Mouse (Mus musculus) heart, embryonic 16.5 days (tissue): ENCODE measurements around the gene Tgif2. TPM values are rescaled to one million over a fixed set of nuclear protein-coding genes. Genes with fewer than 3 reads are reported as not detected.
A peak's percentile ranks its signal among the peaks of the same experiment; 100 is the strongest.
"Not testable (repeated sequence)": the region's sequence is repeated elsewhere in the genome, so short reads cannot be mapped to it uniquely, and the experiment has no call there.

Experiments used
- ATAC-seq: fragments of 200-750 bp; cut with Nextera tagmentation; replicated peaks from 2 replicates; pipeline ENCODE4 v1.8.0; 2017; ENCODE audit warnings: moderate number of reproducible peaks; ENCODE audit not compliant: insufficient read depth, low FRiP score; ENCODE audit errors: extremely low read depth
- H3K27ac ChIP-seq: fragments of 300-500 bp; sonication (generic); 2 replicates; pipeline ENCODE4 v1.5.1; 2014; ENCODE audit warnings: mild to moderate bottlenecking, low read length, control low read depth, moderate library complexity
- H3K27me3 ChIP-seq: fragments of 300-500 bp; sonication (generic); 2 replicates; pipeline ENCODE4 v1.6.1; 2014; ENCODE audit warnings: low read length, mixed read lengths; ENCODE audit not compliant: control insufficient read depth, insufficient read depth
- H3K36me3 ChIP-seq: fragments of 300-500 bp; sonication (generic); 2 replicates; pipeline ENCODE4 v1.6.1; 2014; ENCODE audit not compliant: control insufficient read depth, insufficient read depth
- H3K4me1 ChIP-seq: fragments of 300-500 bp; sonication (generic); 2 replicates; pipeline ENCODE4 v1.6.1; 2014; ENCODE audit warnings: low read length, mixed read lengths; ENCODE audit not compliant: control insufficient read depth, insufficient read depth
- H3K4me2 ChIP-seq: fragments of 300-500 bp; sonication (generic); 2 replicates; pipeline ENCODE4 v1.6.1; 2014; ENCODE audit warnings: low read depth, mild to moderate bottlenecking, control low read depth, low read length
- H3K4me3 ChIP-seq: fragments of 300-500 bp; sonication (generic); 2 replicates; pipeline ENCODE4 v1.5.1; 2014; ENCODE audit warnings: mild to moderate bottlenecking, control low read depth, low read length
- H3K9ac ChIP-seq: fragments of 300-500 bp; sonication (generic); 2 replicates; pipeline ENCODE4 v1.6.1; 2014; ENCODE audit warnings: low read length, control low read depth
- H3K9me3 ChIP-seq: fragments of 300-500 bp; sonication (generic); replicated peaks from 2 replicates; pipeline ENCODE4 v1.6.1; 2016; ENCODE audit warnings: low read length; ENCODE audit not compliant: control insufficient read depth
- WGBS: fragments of 180-500 bp; shearing (Covaris S2); extraction: QIAGEN DNeasy Blood & Tissue Kit; methylation state at CpG from one replicate; pipeline ENCODE4 v1.1.7; 2014; 5-methylcytosine and 5-hydroxymethylcytosine counted together
- polyA plus RNA-seq: library from polyadenylated mRNA; unstranded; fragments of >200 nt; fragmentation: Nextera tagmentation; extraction: Ambion mirVana; gene quantifications from 2 replicates; pipeline ENCODE4 v1.2.1, GENCODE M21; 2015

Gene Tgif2
- polyA plus RNA-seq, 1 experiment from 2014 or later, result 28.9 TPM

DNA sequence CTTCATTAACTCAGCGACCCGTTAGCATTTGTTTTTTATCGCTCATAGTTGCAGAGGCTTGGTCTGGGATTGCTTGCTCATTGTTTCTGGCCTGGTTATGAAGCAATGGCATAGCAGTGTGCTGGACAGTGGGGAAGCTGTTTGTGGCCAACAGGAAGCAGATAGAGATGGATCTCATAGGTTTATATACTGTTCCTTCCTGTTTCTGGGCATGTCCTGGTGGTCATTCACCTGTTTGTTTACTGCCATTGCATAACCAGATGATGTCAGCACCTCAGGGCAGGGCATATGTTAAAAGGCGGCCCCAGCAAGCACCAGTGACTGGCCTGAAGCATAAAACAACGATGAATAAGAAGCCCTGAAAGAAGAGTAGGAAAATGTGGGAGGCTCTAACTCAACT, 10.7 kb downstream of the Tgif2 start:
- Histone ChIP-seq H3K9ac (no peak overlapping the region), H3K9me3 (no peaks in the 10 kb centered on the region), H3K4me1 (peaks cover 4% of the 10 kb centered on the region), H3K27me3 (no peaks in the 10 kb centered on the region), H3K4me2 (no peak overlapping the region), H3K36me3 (peaks cover 30% of the 10 kb centered on the region), H3K27ac (no peak overlapping the region), H3K4me3 (no peak overlapping the region)
- 78% methylated on average over 5 of the region's 5 CpGs for WGBS
- no peak for ATAC-seq

DNA sequence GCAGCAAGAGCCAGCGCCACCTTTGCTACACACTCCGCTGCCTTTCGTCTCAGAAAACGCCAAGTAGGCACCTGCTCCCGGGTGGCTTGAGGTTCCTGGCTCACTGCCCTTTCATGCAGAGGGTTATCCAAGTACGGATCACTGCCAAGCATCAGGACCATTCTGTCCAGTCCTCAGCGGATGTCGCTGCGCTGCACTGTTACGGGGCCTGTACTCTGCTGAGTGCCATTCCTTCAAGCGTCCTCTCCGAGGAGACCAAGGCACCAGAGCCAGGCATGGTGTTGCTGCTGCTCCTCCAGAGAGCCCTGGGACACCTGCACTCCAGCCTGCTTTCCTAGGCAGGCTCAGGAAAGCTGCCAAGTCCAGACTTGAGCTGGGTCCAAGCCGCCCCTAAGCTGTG, 13.8 kb downstream of the Tgif2 start:
- WGBS, result 77% methylated on average over 8 of the region's 13 CpGs
- H3K4me2 ChIP-seq, H3K27me3 ChIP-seq, H3K27ac ChIP-seq, H3K9me3 ChIP-seq, H3K4me3 ChIP-seq, ATAC-seq, H3K9ac ChIP-seq: not testable (repeated sequence)
- Histone ChIP-seq H3K36me3 (peaks cover 29% of the 10 kb centered on the region), H3K4me1 (peaks cover 22% of the 10 kb centered on the region)

GRCm38 (mm10) chr2:156853999-156854771, 14.4 kb downstream of the Tgif2 start:
- H3K9ac ChIP-seq, H3K4me2 ChIP-seq, H3K4me3 ChIP-seq, ATAC-seq, H3K27me3 ChIP-seq, H3K9me3 ChIP-seq, H3K27ac ChIP-seq: not testable (repeated sequence)
- Histone ChIP-seq H3K4me1 (peaks cover 22% of the 10 kb centered on the region), H3K36me3 (peaks cover 29% of the 10 kb centered on the region)
- 50% methylated on average over 13 of the region's 13 CpGs for WGBS

DNA sequence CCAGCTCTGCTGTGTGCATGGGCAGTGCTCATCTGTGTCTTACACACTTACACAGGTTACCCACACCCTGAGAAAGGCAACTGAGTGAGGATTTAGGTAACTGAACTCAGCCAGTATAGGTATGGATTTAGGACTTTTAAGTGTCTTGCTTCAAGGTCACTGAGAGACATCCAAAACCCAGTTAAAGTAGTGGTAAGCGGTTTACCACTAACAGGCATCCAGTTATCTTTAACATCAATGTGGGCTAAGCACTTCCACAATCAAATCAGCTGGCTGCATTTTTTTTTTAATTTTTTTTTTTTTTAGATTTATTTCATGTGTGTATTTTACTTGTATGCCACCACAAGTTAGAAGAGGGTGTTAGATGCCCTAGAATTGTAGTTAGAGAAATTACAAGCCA, 16.5 kb downstream of the Tgif2 start:
- H3K9ac ChIP-seq, result no peak overlapping the region
- no peaks in the 10 kb centered on the region for H3K27me3 ChIP-seq
- no peak overlapping the region for H3K27ac ChIP-seq
- 86% methylated on average over 1 of the region's 1 CpGs for WGBS
- H3K36me3 ChIP-seq, result peaks cover 14% of the 10 kb centered on the region
- H3K4me1 ChIP-seq, result peaks cover 22% of the 10 kb centered on the region
- no peak overlapping the region for H3K4me2 ChIP-seq
- H3K4me3 ChIP-seq, result no peak overlapping the region
- no peaks in the 10 kb centered on the region for H3K9me3 ChIP-seq
- no peak for ATAC-seq

DNA sequence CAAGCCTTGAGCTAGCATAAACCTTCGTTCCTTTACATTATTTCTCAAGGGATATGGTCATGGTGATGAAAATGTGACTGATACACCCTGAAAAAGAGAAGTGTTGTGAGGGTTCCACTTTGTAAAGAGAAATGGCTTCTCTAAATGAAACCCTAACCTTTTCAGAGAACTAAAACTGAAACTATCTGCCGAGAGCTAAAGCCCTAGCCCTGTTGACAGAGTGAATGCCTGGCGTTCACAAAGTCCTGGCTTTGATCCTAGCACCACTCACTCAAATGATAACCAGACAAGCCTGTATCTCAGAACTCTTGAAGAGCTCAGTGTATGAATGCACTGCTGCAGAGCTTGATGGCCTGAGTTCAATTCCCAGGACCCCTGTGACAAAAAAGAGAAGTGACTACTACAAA, 17.6 kb downstream of the Tgif2 start:
- peaks cover 29% of the 10 kb centered on the region for H3K4me1 ChIP-seq
- peak overlapping the region; percentile 47 for H3K9ac ChIP-seq
- ATAC-seq, result peak; percentile 61; the same call in 1 of the 2 replicates
- peaks cover 6% of the 10 kb centered on the region for H3K36me3 ChIP-seq
- 17% methylated on average over 3 of the region's 3 CpGs for WGBS
- H3K4me2 ChIP-seq, result peak overlapping the region; percentile 54
- peak overlapping the region; percentile 62 for H3K27ac ChIP-seq
- no peaks in the 10 kb centered on the region for H3K9me3 ChIP-seq
- H3K4me3 ChIP-seq, result peak overlapping the region; percentile 31
- H3K27me3 ChIP-seq, result no peaks in the 10 kb centered on the region

GRCm38 (mm10) chr2:156857835-156858234, 18.0 kb downstream of the Tgif2 start, which contains the start of gene 4930518I15Rik:
TSS of gene 4930518I15Rik (minus strand) at chr2:156857946.
- Histone ChIP-seq H3K27ac (peak within 1 kb of the TSS; percentile 62), H3K4me3 (peak within 1 kb of the TSS; percentile 31)

GRCm38 (mm10) chr2:156858671-156859070, 18.9 kb downstream of the Tgif2 start:
- Histone ChIP-seq H3K4me1 (peaks cover 29% of the 10 kb centered on the region), H3K9me3 (no peaks in the 10 kb centered on the region), H3K4me3 (no peak overlapping the region), H3K36me3 (peaks cover 6% of the 10 kb centered on the region; the same call in 1 of the 2 replicates), H3K4me2 (no peak overlapping the region), H3K9ac (no peak overlapping the region; the same call in 1 of the 2 replicates), H3K27me3 (no peaks in the 10 kb centered on the region), H3K27ac (no peak overlapping the region)
- 80% methylated on average over 7 of the region's 7 CpGs for WGBS
- ATAC-seq, result no peak

More at GRCm38 (mm10) chr2:156857835-156858234, 18.0 kb downstream of the Tgif2 start, which contains the start of gene 4930518I15Rik:
- peak within 1 kb of the TSS; percentile 54 for H3K4me2 ChIP-seq
- ATAC-seq, result no peak
- H3K36me3 ChIP-seq, result peaks cover 6% of the 10 kb centered on the region; the same call in 1 of the 2 replicates
- no peaks in the 10 kb centered on the region for H3K9me3 ChIP-seq
- H3K4me1 ChIP-seq, result peaks cover 29% of the 10 kb centered on the region
- H3K27me3 ChIP-seq, result no peaks in the 10 kb centered on the region
- WGBS, result 89% methylated on average over 2 of the region's 2 CpGs
- H3K9ac ChIP-seq, result peak within 1 kb of the TSS; percentile 47

DNA sequence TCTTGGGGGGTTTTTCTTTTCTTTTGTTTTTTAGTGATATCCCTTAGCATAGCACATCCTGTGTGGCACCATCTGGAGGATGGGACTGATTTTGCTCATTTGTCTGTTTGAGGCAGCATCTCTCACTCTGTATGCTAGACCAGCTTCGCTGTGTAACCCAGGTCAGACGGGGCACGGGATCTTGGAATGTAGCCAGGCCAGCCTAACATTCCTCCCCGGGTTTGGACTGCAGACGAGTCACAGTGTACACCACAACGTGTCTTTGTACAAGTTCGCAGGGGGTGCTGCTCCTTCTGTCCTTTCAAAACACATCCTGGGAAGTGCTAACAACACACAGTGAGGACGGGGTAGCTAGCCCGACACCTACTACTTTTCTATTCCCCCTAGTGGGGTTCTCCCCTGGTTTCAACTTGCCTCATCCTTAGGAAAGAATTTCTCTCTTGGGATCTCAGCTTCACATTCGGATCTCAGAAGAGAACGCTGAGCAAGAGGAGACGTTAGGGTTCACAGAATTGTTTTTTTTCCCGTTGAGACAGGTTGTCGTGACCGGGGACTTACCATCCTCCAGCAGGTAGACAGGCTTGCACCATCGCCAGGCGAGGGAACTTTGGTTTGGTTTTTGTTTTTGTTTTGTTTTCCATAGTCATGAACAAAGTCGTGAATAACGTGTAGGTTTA, 22.4 kb downstream of the Tgif2 start:
- H3K4me1 ChIP-seq, result peaks cover 28% of the 10 kb centered on the region
- H3K9ac ChIP-seq, result peak overlapping the region; percentile 87
- H3K4me2 ChIP-seq, result peak overlapping the region; percentile 64
- H3K9me3 ChIP-seq, result no peaks in the 10 kb centered on the region
- under 1% methylated on average over 19 of the region's 19 CpGs for WGBS
- no peaks in the 10 kb centered on the region for H3K27me3 ChIP-seq
- peak overlapping the region; percentile 86 for H3K4me3 ChIP-seq
- ATAC-seq, result 0 out of 2 replicates have a peak, but pooled peaks have one; percentile 5
- H3K27ac ChIP-seq, result peak overlapping the region; percentile 94
- peaks cover 4% of the 10 kb centered on the region; the same call in 1 of the 2 replicates for H3K36me3 ChIP-seq
